Mouse (Mus musculus): Measurements from ENCODE around the gene Tbpl1. TPM values are rescaled to one million over a fixed set of nuclear protein-coding genes. Genes with fewer than 3 reads are reported as not detected.

Tbpl1 gene
- total RNA-seq, 1 experiment from 2014 or later: 27.2 TPM

Small RNA genes lying within 50 kb of the gene (microRNA-seq; reads per million reads assigned to microRNA genes)
- 0 reads per million in 2 experiments for gene Mir7663

Other genes with a start within 250 kb of the Tbpl1 start
- gene Slc2a12, start 86.9 kb downstream of the Tbpl1 start, total RNA-seq (2021): 1.9 and 2.3 TPM in 2 replicates
- 12.3 and 13.9 TPM in 2 replicates for gene Tcf21, start 88.2 kb upstream of the Tbpl1 start, total RNA-seq (2021)